Mouse (Mus musculus) brain, embryonic 14.5 days (tissue): ENCODE data around the gene Troap.

Experiments
- CTCF ChIP-seq: fragments of 200-500 bp; IDR thresholded peaks from 2 replicates; pipeline ENCODE4 v1.5.1; 2012; ENCODE audit warnings: inconsistent platforms, mild to moderate bottlenecking, moderate library complexity, borderline replicate concordance; ENCODE audit not compliant: insufficient read depth, insufficient read length; ENCODE audit errors: extremely low read depth
- POLR2A ChIP-seq: fragments of 200-500 bp; IDR thresholded peaks from 2 replicates; pipeline ENCODE4 v1.6.1; 2012; ENCODE audit warnings: mild to moderate bottlenecking, inconsistent platforms, borderline replicate concordance; ENCODE audit not compliant: poor library complexity, insufficient read depth, insufficient read length, severe bottlenecking; ENCODE audit errors: extremely low read depth

DNA sequence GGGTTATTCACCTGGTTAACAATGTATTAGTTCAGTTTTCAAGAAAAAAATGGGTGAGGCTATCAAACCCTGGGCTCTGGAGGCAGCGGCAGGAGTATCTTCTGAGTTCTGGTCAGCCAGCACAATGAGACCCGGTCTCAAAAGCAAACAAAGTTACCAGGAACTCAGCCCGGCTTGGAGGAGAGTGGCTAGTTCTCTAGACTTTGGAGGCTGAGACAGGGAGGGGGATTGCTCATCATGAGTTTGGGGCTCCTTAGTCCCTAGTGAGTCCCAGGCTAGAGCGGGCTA is 43.0 kb upstream of the Troap start:
- no peak for TF ChIP-seq CTCF
- no peak for TF ChIP-seq POLR2A
